ENCODE assay signal across 9 mouse cellular contexts in the genomic region with DNA sequence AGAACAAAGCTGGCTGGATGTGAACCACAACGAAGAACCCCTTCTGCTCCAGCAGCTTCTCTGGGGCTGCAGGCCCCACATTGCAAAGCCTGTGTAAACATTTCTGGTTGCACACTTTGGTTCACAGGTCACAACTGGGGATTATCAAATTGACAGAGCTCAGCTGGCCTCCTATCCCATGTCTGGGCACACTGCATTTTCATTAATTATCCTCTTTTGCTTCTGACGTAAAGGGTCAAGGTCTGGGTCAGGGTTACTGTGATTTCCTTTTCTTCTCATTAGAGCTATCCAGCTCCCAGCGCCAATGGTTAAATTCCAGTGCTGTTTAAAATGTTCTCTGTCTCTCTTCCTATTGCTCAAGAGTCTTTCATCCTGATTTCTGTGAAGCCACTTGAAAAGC.
DNase-seq lines count a peak whose midpoint lies in the region; ATAC-seq and TF ChIP-seq lines count a peak whose summit lies in the region.
"Had no signal": no experiment of that assay in that cellular context is flagged by ENCODE, and none has a peak within 500 bp of the region (broad histone marks: within the 10 kb centered on the region; RNA-seq: fewer than 3 reads in every experiment).

No protein-coding gene starts in this region.

- peak; percentile 5 for DNase-seq in urinary bladder, postnatal 14 days (ENCODE audit: low spot score)
- DNase-seq in urinary bladder, adult 2 months (ENCODE audit: low spot score) = no peak
- peak; percentile 32 for DNase-seq in kidney, adult 18-20 months
- peak; percentile 76 for DNase-seq in lung, embryonic 14.5 days
- DNase-seq in thymus, postnatal 10 days (ENCODE audit: low spot score in 2 of 2) = no peak
- DNase-seq in right cerebral cortex, adult 2 months (ENCODE audit: low spot score in 2 of 2) = no peak
- DNase-seq in T-cell, adult 2 months (ENCODE audit: low spot score) = no peak

- 0 out of 2 replicates have a peak overlapping the region, but pooled peaks have one; percentile 13 for H3K27ac ChIP-seq in lung, embryonic 14.5 days (ENCODE audit: low read depth)
- H3K27ac ChIP-seq: embryonic facial prominence, embryonic 13.5 days; hindbrain, embryonic 15.5 days had no signal

- no peak overlapping the region for H3K4me3 ChIP-seq in lung, embryonic 14.5 days (ENCODE audit: low read depth, low read length)
- H3K4me3 ChIP-seq: embryonic facial prominence, embryonic 13.5 days; hindbrain, embryonic 15.5 days had no signal

- H3K36me3 ChIP-seq in lung, embryonic 14.5 days (ENCODE audit: insufficient read depth) = no peaks in the 10 kb centered on the region
- H3K36me3 ChIP-seq: embryonic facial prominence, embryonic 13.5 days; hindbrain, embryonic 15.5 days had no signal

- TF ChIP-seq CTCF in lung, embryonic 14.5 days (IDR thresholded peaks at IDR 0.05; ENCODE audit: low read depth) = no peak

- H3K4me1 ChIP-seq in lung, embryonic 14.5 days (ENCODE audit: insufficient read depth) = 0 out of 2 replicates have a peak, but pooled peaks cover 8% of the 10 kb centered on the region
- H3K4me1 ChIP-seq: embryonic facial prominence, embryonic 13.5 days; hindbrain, embryonic 15.5 days had no signal

- H3K27me3 ChIP-seq in lung, embryonic 14.5 days (ENCODE audit: insufficient read depth, low read length) = no peaks in the 10 kb centered on the region
- H3K27me3 ChIP-seq: embryonic facial prominence, embryonic 13.5 days; hindbrain, embryonic 15.5 days had no signal

- ATAC-seq in lung, embryonic 14.5 days (ENCODE audit: insufficient read depth) = peak; percentile 73; the same call in 1 of the 2 replicates

- H3K9ac ChIP-seq in lung, embryonic 14.5 days = no peak overlapping the region
- H3K9ac ChIP-seq: embryonic facial prominence, embryonic 13.5 days; hindbrain, embryonic 15.5 days had no signal

- 9% methylated on average over 3 of the region's 3 CpGs for WGBS in lung, embryonic 14.5 days

- no peak overlapping the region for H3K4me2 ChIP-seq in lung, embryonic 14.5 days
- H3K4me2 ChIP-seq: embryonic facial prominence, embryonic 13.5 days; hindbrain, embryonic 15.5 days had no signal

- no peaks in the 10 kb centered on the region for H3K9me3 ChIP-seq in lung, embryonic 14.5 days (ENCODE audit: low read depth, low read length)
- H3K9me3 ChIP-seq: embryonic facial prominence, embryonic 13.5 days; hindbrain, embryonic 15.5 days had no signal

Comparison
In these comparisons a context has a peak if more than half of its experiments do, and no peak if none do; other contexts are left out.
1. DNase-seq: peak in urinary bladder, postnatal 14 days (single experiment), kidney, adult 18-20 months (single experiment) and lung, embryonic 14.5 days (single experiment); none in urinary bladder, adult 2 months (single experiment), thymus, postnatal 10 days (0 of 2), right cerebral cortex, adult 2 months (0 of 2) and T-cell, adult 2 months (single experiment).